In the genomic region with DNA sequence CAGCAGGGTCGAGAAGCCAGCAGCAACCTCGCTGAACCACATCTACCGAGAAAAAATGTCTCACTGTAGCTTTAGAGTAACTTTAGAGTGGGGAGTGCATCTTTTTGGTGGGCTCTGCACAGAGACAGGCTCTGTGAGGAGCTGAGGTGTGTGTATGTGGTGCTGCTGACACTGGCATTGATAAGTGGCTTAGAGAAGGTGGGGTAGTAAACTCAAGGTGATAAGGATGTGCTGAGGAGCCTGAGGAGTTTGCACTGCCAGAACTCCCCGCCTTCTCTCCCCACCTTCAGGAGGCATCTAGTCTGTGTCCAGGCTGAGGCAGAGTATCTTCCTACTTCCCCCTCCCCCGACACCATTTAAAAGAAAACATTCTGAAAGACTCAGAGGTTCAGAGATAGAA, we compare ENCODE assay signal across 20 mouse cellular contexts. TPM values are rescaled to one million over a fixed set of nuclear protein-coding genes. Genes with fewer than 3 reads are reported as not detected.
DNase-seq lines count a peak whose midpoint lies in the region; ATAC-seq and TF ChIP-seq lines count a peak whose summit lies in the region.
"Had no signal": no experiment of that assay in that cellular context is flagged by ENCODE, and none has a peak within 500 bp of the region (broad histone marks: within the 10 kb centered on the region; RNA-seq: fewer than 3 reads in every experiment).

No protein-coding gene starts in this region.

- no peak overlapping the region for H3K4me2 ChIP-seq in lung, embryonic 15.5 days
- no peak overlapping the region for H3K4me2 ChIP-seq in embryonic facial prominence, embryonic 15.5 days (replicated peaks)
- no peak overlapping the region for H3K4me2 ChIP-seq in liver, embryonic 15.5 days
- H3K4me2 ChIP-seq in stomach, postnatal 0 days (replicated peaks; ENCODE audit: low read depth): no peak overlapping the region
- H3K4me2 ChIP-seq: heart, embryonic 12.5 days; kidney, embryonic 15.5 days; limb, embryonic 13.5 days; midbrain, embryonic 11.5 days had no signal

- H3K27ac ChIP-seq in lung, embryonic 15.5 days: peak overlapping the region; percentile 2; the same call in 1 of the 2 replicates
- H3K27ac ChIP-seq in embryonic facial prominence, embryonic 15.5 days (replicated peaks): peak overlapping the region; percentile 13; the same call in 1 of the 2 replicates
- H3K27ac ChIP-seq in liver, embryonic 15.5 days (replicated peaks): no peak overlapping the region
- peak overlapping the region; percentile 77 for H3K27ac ChIP-seq in stomach, postnatal 0 days (replicated peaks)
- H3K27ac ChIP-seq: kidney, embryonic 15.5 days; limb, embryonic 13.5 days had no signal

- no peak for ATAC-seq in lung, embryonic 15.5 days (ENCODE audit: borderline replicate concordance, extremely low read depth, low FRiP score, low TSS enrichment)
- ATAC-seq in embryonic facial prominence, embryonic 15.5 days (ENCODE audit: insufficient number of reproducible peaks, low FRiP score, low TSS enrichment, low read depth): no peak
- peak; percentile 63 for ATAC-seq in liver, embryonic 15.5 days (ENCODE audit: insufficient read depth)
- no peak for ATAC-seq in stomach, postnatal 0 days (ENCODE audit: low FRiP score, low TSS enrichment)
- ATAC-seq: hindbrain, embryonic 16.5 days; intestine, postnatal 0 days had no signal

- no peak overlapping the region for H3K9ac ChIP-seq in lung, embryonic 15.5 days
- no peak overlapping the region for H3K9ac ChIP-seq in embryonic facial prominence, embryonic 15.5 days
- no peak overlapping the region for H3K9ac ChIP-seq in liver, embryonic 15.5 days
- no peak overlapping the region for H3K9ac ChIP-seq in stomach, postnatal 0 days (ENCODE audit: low read length)
- H3K9ac ChIP-seq: heart, embryonic 12.5 days; kidney, embryonic 15.5 days; limb, embryonic 13.5 days had no signal

- no peak for TF ChIP-seq EP300 in stomach, postnatal 0 days (optimal IDR thresholded peaks at IDR 0.05)

- no peak for DNase-seq in lung, postnatal 36 days
- DNase-seq in stomach, postnatal 0 days (ENCODE audit: low spot score): no peak
- DNase-seq in right cerebral cortex, postnatal 36 days (ENCODE audit: low spot score in 2 of 2): no peak
- DNase-seq in ovary, postnatal 10 days (ENCODE audit: low spot score): no peak
- DNase-seq: adrenal gland, postnatal 10 days; cerebellum, adult 9-10 months; heart, adult 11 months; heart, postnatal 36 days; kidney, postnatal 4 days; layer of hippocampus, adult 9-11 months; right cerebral cortex, adult 18-20 months had no signal

- TF ChIP-seq CTCF in stomach, postnatal 0 days (IDR thresholded peaks at IDR 0.05; ENCODE audit: low read depth): no peak

- H3K4me3 ChIP-seq in lung, embryonic 15.5 days: no peak overlapping the region
- no peak overlapping the region for H3K4me3 ChIP-seq in embryonic facial prominence, embryonic 15.5 days (replicated peaks)
- H3K4me3 ChIP-seq in liver, embryonic 15.5 days (replicated peaks): no peak overlapping the region
- H3K4me3 ChIP-seq in stomach, postnatal 0 days (ENCODE audit: low read depth, low read length): no peak overlapping the region
- H3K4me3 ChIP-seq: heart, embryonic 12.5 days; kidney, embryonic 15.5 days; limb, embryonic 13.5 days had no signal

- 42% methylated on average over 5 of the region's 5 CpGs for WGBS in lung, embryonic 15.5 days
- WGBS in embryonic facial prominence, embryonic 15.5 days: 70% methylated on average over 5 of the region's 5 CpGs
- 59% methylated on average over 5 of the region's 5 CpGs for WGBS in liver, embryonic 15.5 days (ENCODE audit: insufficient replicate concordance)
- WGBS in stomach, postnatal 0 days: 54% methylated on average over 5 of the region's 5 CpGs

- no peaks in the 10 kb centered on the region for H3K9me3 ChIP-seq in lung, embryonic 15.5 days
- no peaks in the 10 kb centered on the region for H3K9me3 ChIP-seq in embryonic facial prominence, embryonic 15.5 days (replicated peaks)
- H3K9me3 ChIP-seq in liver, embryonic 15.5 days (replicated peaks): no peaks in the 10 kb centered on the region
- H3K9me3 ChIP-seq in stomach, postnatal 0 days (ENCODE audit: control insufficient read depth, low read length): no peaks in the 10 kb centered on the region
- H3K9me3 ChIP-seq: heart, embryonic 12.5 days; kidney, embryonic 15.5 days; limb, embryonic 13.5 days had no signal

- peaks cover 11% of the 10 kb centered on the region; the same call in 1 of the 2 replicates for H3K4me1 ChIP-seq in lung, embryonic 15.5 days
- peaks cover 15% of the 10 kb centered on the region for H3K4me1 ChIP-seq in embryonic facial prominence, embryonic 15.5 days
- H3K4me1 ChIP-seq in liver, embryonic 15.5 days (replicated peaks): peaks cover 13% of the 10 kb centered on the region
- no peaks in the 10 kb centered on the region for H3K4me1 ChIP-seq in stomach, postnatal 0 days (replicated peaks; ENCODE audit: control insufficient read depth, insufficient read depth)

- no peaks in the 10 kb centered on the region for H3K27me3 ChIP-seq in lung, embryonic 15.5 days
- no peaks in the 10 kb centered on the region for H3K27me3 ChIP-seq in embryonic facial prominence, embryonic 15.5 days
- H3K27me3 ChIP-seq in liver, embryonic 15.5 days: no peaks in the 10 kb centered on the region
- H3K27me3 ChIP-seq in stomach, postnatal 0 days (ENCODE audit: control insufficient read depth, insufficient read depth, low read length): no peaks in the 10 kb centered on the region
- H3K27me3 ChIP-seq: heart, embryonic 12.5 days; kidney, embryonic 15.5 days; limb, embryonic 13.5 days had no signal

- H3K36me3 ChIP-seq in lung, embryonic 15.5 days: no peaks in the 10 kb centered on the region
- 0 out of 2 replicates have a peak, but pooled peaks cover 9% of the 10 kb centered on the region for H3K36me3 ChIP-seq in embryonic facial prominence, embryonic 15.5 days
- peaks cover 12% of the 10 kb centered on the region for H3K36me3 ChIP-seq in liver, embryonic 15.5 days (replicated peaks)
- no peaks in the 10 kb centered on the region for H3K36me3 ChIP-seq in stomach, postnatal 0 days (ENCODE audit: control insufficient read depth, insufficient read depth, low read length)
- H3K36me3 ChIP-seq: kidney, embryonic 15.5 days had no signal

RNA-seq across cellular contexts. Expression of a gene that starts 41.8 kb away (rescaled TPM):
- 3.9 and 4.6 TPM in 2 replicates for polyA plus RNA-seq in lung, embryonic 15.5 days (2015; fragmentation: Nextera tagmentation; extraction: Ambion mirVana)
- 4.4 and 5.4 TPM in 2 replicates for polyA plus RNA-seq in embryonic facial prominence, embryonic 15.5 days (2015; fragmentation: Nextera tagmentation; extraction: Ambion mirVana)
- 2.3 and 3.0 TPM in 2 replicates for polyA plus RNA-seq in liver, embryonic 15.5 days (2015; fragmentation: Nextera tagmentation; extraction: Ambion mirVana)
- polyA plus RNA-seq in stomach, postnatal 0 days (2015; fragmentation: Nextera tagmentation; extraction: Ambion mirVana): 1.1 and 1.2 TPM in 2 replicates
